8 mouse cellular contexts compared by ENCODE assay signal in genomic region chr2:160729851-160730796, GRCm38 (mm10). TPM values are rescaled to one million over a fixed set of nuclear protein-coding genes. Genes with fewer than 3 reads are reported as not detected.
A peak's percentile ranks its signal among the peaks of the same experiment; 100 is the strongest.
DNase-seq lines count a peak whose midpoint lies in the region; ATAC-seq lines count a peak whose summit lies in the region.

No protein-coding gene starts in this region.

- H3K27me3 ChIP-seq in embryonic facial prominence, embryonic 15.5 days: no peaks in the 10 kb centered on the region
- H3K27me3 ChIP-seq in intestine, embryonic 14.5 days (replicated peaks; ENCODE audit: control insufficient read depth, insufficient read depth, low read length): no peaks in the 10 kb centered on the region
- no peaks in the 10 kb centered on the region for H3K27me3 ChIP-seq in lung, embryonic 15.5 days
- H3K27me3 ChIP-seq in stomach, embryonic 16.5 days (ENCODE audit: control insufficient read depth, insufficient read depth, low read length): no peaks in the 10 kb centered on the region

- 31% methylated on average over 17 of the region's 17 CpGs for WGBS in embryonic facial prominence, embryonic 15.5 days
- 19% methylated on average over 17 of the region's 17 CpGs for WGBS in intestine, embryonic 14.5 days
- 18% methylated on average over 17 of the region's 17 CpGs for WGBS in lung, embryonic 15.5 days
- 20% methylated on average over 17 of the region's 17 CpGs for WGBS in stomach, embryonic 16.5 days

- 0 out of 2 replicates have a peak overlapping the region, but pooled peaks have one; percentile 97 for H3K9ac ChIP-seq in embryonic facial prominence, embryonic 15.5 days
- peak overlapping the region; percentile 99; the same call in 1 of the 2 replicates for H3K9ac ChIP-seq in intestine, embryonic 14.5 days (ENCODE audit: low read length)
- H3K9ac ChIP-seq in lung, embryonic 15.5 days: peak overlapping the region; percentile 99
- peak overlapping the region; percentile 88 for H3K9ac ChIP-seq in stomach, embryonic 16.5 days (ENCODE audit: low read length)

- DNase-seq in adrenal gland, postnatal 14 days: peak; percentile 33
- DNase-seq in adrenal gland, adult 8-10 months: no peak
- DNase-seq in ES-CJ7 (ENCODE audit: low read depth, low spot score): peak; percentile 41
- DNase-seq in intestine, embryonic 14.5 days (ENCODE audit: low spot score): peak; percentile 62
- DNase-seq in layer of hippocampus, adult 18-20 months (ENCODE audit: low spot score in 2 of 2): no peak

- H3K9me3 ChIP-seq in embryonic facial prominence, embryonic 15.5 days (replicated peaks): no peaks in the 10 kb centered on the region
- no peaks in the 10 kb centered on the region for H3K9me3 ChIP-seq in intestine, embryonic 14.5 days (ENCODE audit: control insufficient read depth, low read length)
- H3K9me3 ChIP-seq in lung, embryonic 15.5 days: no peaks in the 10 kb centered on the region
- H3K9me3 ChIP-seq in stomach, embryonic 16.5 days (replicated peaks; ENCODE audit: control insufficient read depth, low read length): no peaks in the 10 kb centered on the region

- H3K36me3 ChIP-seq in embryonic facial prominence, embryonic 15.5 days: 0 out of 2 replicates have a peak, but pooled peaks cover 11% of the 10 kb centered on the region
- H3K36me3 ChIP-seq in intestine, embryonic 14.5 days (ENCODE audit: control insufficient read depth, insufficient read depth, low read length): peaks cover 15% of the 10 kb centered on the region
- H3K36me3 ChIP-seq in lung, embryonic 15.5 days: 0 out of 2 replicates have a peak, but pooled peaks cover 7% of the 10 kb centered on the region
- H3K36me3 ChIP-seq in stomach, embryonic 16.5 days (ENCODE audit: control insufficient read depth, insufficient read depth, low read length): 0 out of 2 replicates have a peak, but pooled peaks cover 5% of the 10 kb centered on the region

- ATAC-seq in embryonic facial prominence, embryonic 15.5 days (ENCODE audit: insufficient number of reproducible peaks, low FRiP score, low TSS enrichment, low read depth): no peak
- ATAC-seq in intestine, embryonic 14.5 days (replicated peaks; ENCODE audit: low FRiP score, low TSS enrichment, low read depth): no peak
- no peak for ATAC-seq in lung, embryonic 15.5 days (ENCODE audit: borderline replicate concordance, extremely low read depth, low FRiP score, low TSS enrichment)
- no peak for ATAC-seq in stomach, embryonic 16.5 days (ENCODE audit: insufficient read depth, low FRiP score)

- H3K4me2 ChIP-seq in embryonic facial prominence, embryonic 15.5 days (replicated peaks): peak overlapping the region; percentile 94
- H3K4me2 ChIP-seq in intestine, embryonic 14.5 days (ENCODE audit: low read length): peak overlapping the region; percentile 88
- peak overlapping the region; percentile 97 for H3K4me2 ChIP-seq in lung, embryonic 15.5 days
- peak overlapping the region; percentile 90 for H3K4me2 ChIP-seq in stomach, embryonic 16.5 days (ENCODE audit: low read depth, low read length)

- peaks cover 44% of the 10 kb centered on the region for H3K4me1 ChIP-seq in embryonic facial prominence, embryonic 15.5 days
- H3K4me1 ChIP-seq in intestine, embryonic 14.5 days (replicated peaks; ENCODE audit: control insufficient read depth, insufficient read depth, low read length): peaks cover 33% of the 10 kb centered on the region
- peaks cover 47% of the 10 kb centered on the region for H3K4me1 ChIP-seq in lung, embryonic 15.5 days
- H3K4me1 ChIP-seq in stomach, embryonic 16.5 days (ENCODE audit: control insufficient read depth, insufficient read depth, low read length): peaks cover 33% of the 10 kb centered on the region

- H3K4me3 ChIP-seq in embryonic facial prominence, embryonic 15.5 days (replicated peaks): peak overlapping the region; percentile 98
- H3K4me3 ChIP-seq in intestine, embryonic 14.5 days (ENCODE audit: low read depth, low read length): peak overlapping the region; percentile 87
- peak overlapping the region; percentile 97 for H3K4me3 ChIP-seq in lung, embryonic 15.5 days
- peak overlapping the region; percentile 79 for H3K4me3 ChIP-seq in stomach, embryonic 16.5 days (replicated peaks; ENCODE audit: low read length)

- H3K27ac ChIP-seq in embryonic facial prominence, embryonic 15.5 days (replicated peaks): peak overlapping the region; percentile 58
- no peak overlapping the region for H3K27ac ChIP-seq in intestine, embryonic 14.5 days (ENCODE audit: low read depth)
- no peak overlapping the region for H3K27ac ChIP-seq in lung, embryonic 15.5 days
- H3K27ac ChIP-seq in stomach, embryonic 16.5 days (ENCODE audit: low read length): no peak overlapping the region

RNA-seq across cellular contexts. Expression of gene Plcg1, which starts 1.0 kb away (rescaled TPM):
- total RNA-seq in adrenal gland, postnatal 14 days (2021): 69.7 and 93.2 TPM in 2 replicates
- 10 to 100 TPM; 57.8 to 92.9 (median 81.0) TPM for total RNA-seq in adrenal gland, adult 8-10 months (2022)
- 49.2 and 54.4 TPM in 2 replicates for polyA plus RNA-seq in embryonic facial prominence, embryonic 15.5 days (2015; fragmentation: Nextera tagmentation; extraction: Ambion mirVana)
- 45.0 and 47.7 TPM in 2 replicates for polyA plus RNA-seq in intestine, embryonic 14.5 days (2014; fragmentation: Nextera tagmentation; extraction: Ambion mirVana)
- polyA plus RNA-seq in lung, embryonic 15.5 days (2015; fragmentation: Nextera tagmentation; extraction: Ambion mirVana): 51.4 and 53.3 TPM in 2 replicates
- 28.6 and 32.5 TPM in 2 replicates for polyA plus RNA-seq in stomach, embryonic 16.5 days (2015; fragmentation: Nextera tagmentation; extraction: Ambion mirVana)
- total RNA-seq in layer of hippocampus, adult 18-20 months (2021): 10 to 100 TPM; 90.6 to 99.5 TPM

Comparison
In these comparisons a context has a peak if more than half of its experiments do, and no peak if none do; other contexts are left out.
1. DNase-seq: peak in adrenal gland, postnatal 14 days (single experiment), ES-CJ7 (single experiment) and intestine, embryonic 14.5 days (single experiment); none in adrenal gland, adult 8-10 months (single experiment) and layer of hippocampus, adult 18-20 months (0 of 2).
2. Peak in every context shown above with its lines, with median percentiles within 50 percentile points of each other: H3K4me2 ChIP-seq, H3K4me3 ChIP-seq and H3K9ac ChIP-seq.